Mouse (Mus musculus): Measurements from ENCODE around the gene Sptan1.

DNA sequence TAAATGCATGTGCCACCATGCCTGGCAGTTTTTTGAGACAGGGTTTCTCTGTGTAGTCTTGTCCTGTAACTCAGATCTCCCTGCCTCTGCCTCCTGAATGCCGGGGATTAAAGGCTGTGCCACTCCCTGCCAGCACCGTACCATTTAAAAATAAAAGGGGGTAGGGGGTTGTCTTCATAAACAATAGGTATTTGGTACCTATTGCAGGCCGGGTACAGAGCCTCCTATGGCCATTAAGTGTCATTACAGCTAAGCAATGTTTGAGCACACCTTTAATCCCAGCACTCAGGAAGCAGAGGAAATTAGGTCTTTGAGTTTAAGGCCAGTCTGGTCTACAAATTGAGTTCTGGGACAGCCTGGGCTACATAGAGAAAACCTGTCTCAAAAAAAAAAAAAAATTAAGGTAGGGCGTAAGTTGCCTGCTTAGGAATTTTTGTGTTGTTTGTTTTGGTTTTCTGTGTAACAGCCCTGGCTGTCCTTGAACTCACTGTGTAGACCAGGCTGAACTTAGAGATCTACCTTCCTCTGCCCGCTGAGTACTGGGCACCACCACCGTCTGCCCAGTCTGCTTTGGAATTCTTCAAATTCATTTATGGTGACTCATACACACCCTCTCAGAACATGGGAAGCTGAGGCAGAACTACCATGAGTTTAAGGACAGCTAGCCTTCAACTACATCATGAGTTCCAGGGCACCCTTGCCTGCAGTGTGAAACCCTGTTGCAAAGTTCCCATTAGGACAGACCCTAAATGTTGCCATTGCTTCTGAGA is 86.8 kb downstream of the Sptan1 start:
- TF ChIP-seq CTCF (IDR thresholded peaks at IDR 0.05; ENCODE audit: insufficient read depth, low read depth, low read length) = no peak
- TF ChIP-seq POLR2A (IDR thresholded peaks at IDR 0.05; ENCODE audit: insufficient read depth, low read depth, low read length) = no peak
